ENCODE assay signal across 8 mouse cellular contexts in the genomic region with DNA sequence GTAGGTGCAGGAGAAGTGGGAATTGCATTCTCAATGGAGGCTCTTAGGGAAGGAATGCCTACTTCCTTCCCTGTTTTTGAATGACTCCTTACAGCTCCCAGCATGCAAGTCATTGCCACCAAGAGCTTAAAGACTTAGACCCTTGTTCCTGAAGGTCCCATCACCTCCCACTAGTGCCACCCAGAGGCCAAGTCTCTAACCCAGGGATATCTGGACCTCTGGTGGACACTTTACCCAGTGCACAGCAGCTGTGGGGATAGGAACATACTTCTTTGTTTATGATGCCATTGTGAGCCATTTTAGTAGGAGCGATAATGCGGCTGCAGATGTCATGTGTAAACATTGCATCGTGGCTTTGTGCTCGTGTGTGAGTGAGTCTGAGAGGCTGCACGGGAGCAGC. TPM values are rescaled to one million over a fixed set of nuclear protein-coding genes. Genes with fewer than 3 reads are reported as not detected.
DNase-seq lines count a peak whose midpoint lies in the region; ATAC-seq and TF ChIP-seq lines count a peak whose summit lies in the region.

No protein-coding gene starts in this region.

- H3K4me2 ChIP-seq in lung, embryonic 14.5 days = no peak overlapping the region
- no peak overlapping the region for H3K4me2 ChIP-seq in forebrain, embryonic 12.5 days

- peak; percentile 64 for ATAC-seq in lung, embryonic 14.5 days (ENCODE audit: insufficient read depth)
- ATAC-seq in inflammation-experienced regulatory T-cells, adult 6 months = no peak
- no peak for ATAC-seq in forebrain, embryonic 12.5 days (ENCODE audit: low FRiP score)

- no peaks in the 10 kb centered on the region for H3K9me3 ChIP-seq in lung, embryonic 14.5 days (ENCODE audit: low read depth, low read length)
- no peaks in the 10 kb centered on the region for H3K9me3 ChIP-seq in forebrain, embryonic 12.5 days

- no peak overlapping the region for H3K4me3 ChIP-seq in lung, embryonic 14.5 days (ENCODE audit: low read depth, low read length)
- no peak overlapping the region for H3K4me3 ChIP-seq in forebrain, embryonic 12.5 days (replicated peaks)

- WGBS in lung, embryonic 14.5 days = 27% methylated on average over 5 of the region's 5 CpGs
- 78% methylated on average over 5 of the region's 5 CpGs for WGBS in forebrain, embryonic 12.5 days

- H3K27ac ChIP-seq in lung, embryonic 14.5 days (ENCODE audit: low read depth) = no peak overlapping the region
- no peak overlapping the region for H3K27ac ChIP-seq in forebrain, embryonic 12.5 days

- no peak overlapping the region for H3K9ac ChIP-seq in lung, embryonic 14.5 days
- no peak overlapping the region for H3K9ac ChIP-seq in forebrain, embryonic 12.5 days

- H3K36me3 ChIP-seq in lung, embryonic 14.5 days (ENCODE audit: insufficient read depth) = no peaks in the 10 kb centered on the region
- no peaks in the 10 kb centered on the region for H3K36me3 ChIP-seq in forebrain, embryonic 12.5 days (replicated peaks)

- peak; percentile 95 for TF ChIP-seq CTCF in lung, embryonic 14.5 days (IDR thresholded peaks at IDR 0.05; ENCODE audit: low read depth)

- H3K4me1 ChIP-seq in lung, embryonic 14.5 days (ENCODE audit: insufficient read depth) = 0 out of 2 replicates have a peak, but pooled peaks cover 3% of the 10 kb centered on the region
- no peaks in the 10 kb centered on the region; the same call in 1 of the 2 replicates for H3K4me1 ChIP-seq in forebrain, embryonic 12.5 days

- no peaks in the 10 kb centered on the region for H3K27me3 ChIP-seq in lung, embryonic 14.5 days (ENCODE audit: insufficient read depth, low read length)
- 0 out of 2 replicates have a peak, but pooled peaks cover 3% of the 10 kb centered on the region for H3K27me3 ChIP-seq in forebrain, embryonic 12.5 days

- intact Hi-C loops in heart, postnatal 10 days (cut with DNase I) = loop anchor here (5.0 to 10.0 kb wide), 3 partner anchors 155 to 955 kb away; no protein-coding TSS in a partner anchor

- DNase-seq in cerebellum, postnatal 10 days = peak; percentile 42 to 50
- no peak for DNase-seq in cerebellum, postnatal 36 days
- peak; percentile 30 for DNase-seq in right cerebral cortex, postnatal 14 days
- no peak for DNase-seq in right cerebral cortex, postnatal 25 days
- peak; percentile 47 to 54 for DNase-seq in heart, postnatal 10 days
- peak; percentile 88 for DNase-seq in lung, embryonic 14.5 days

RNA-seq across cellular contexts. Expression of gene Cdkn3, which starts 38.3 kb away (rescaled TPM):
- 1 to 10 TPM; 7.2 to 9.5 TPM for total RNA-seq in heart, postnatal 10 days (2021)
- polyA plus RNA-seq in lung, embryonic 14.5 days (2014; fragmentation: Nextera tagmentation; extraction: Ambion mirVana) = 70.1 and 71.6 TPM in 2 replicates
- polyA plus RNA-seq in inflammation-experienced regulatory T-cells, adult 6 months (2017; shearing (Covaris generic)) = 10 to 100 TPM in 1 of 3 experiments, 1 to 10 TPM in 2; 5.0 to 73.4 (median 7.6) TPM
- 37.0 and 45.9 TPM in 2 replicates for polyA plus RNA-seq in forebrain, embryonic 12.5 days (2016; fragmentation: Nextera tagmentation; extraction: Ambion mirVana)

Comparison
In these comparisons a context has a peak if more than half of its experiments do, and no peak if none do; other contexts are left out.
1. DNase-seq: peak in cerebellum, postnatal 10 days (2 of 2), right cerebral cortex, postnatal 14 days (single experiment), heart, postnatal 10 days (2 of 2) and lung, embryonic 14.5 days (single experiment); none in cerebellum, postnatal 36 days (0 of 2) and right cerebral cortex, postnatal 25 days (single experiment).